1 mouse cellular context compared by ENCODE assay signal in genomic region chrX:73965307-73965706, GRCm38 (mm10).
A peak's percentile ranks its signal among the peaks of the same experiment; 100 is the strongest.
TF ChIP-seq lines count a peak whose summit lies in the region.

No protein-coding gene starts in this region.

TF ChIP-seq in MEL, 35 proteins besides CTCF, POLR2A, EP300 and RAD21:
- TF ChIP-seq SMC3 (IDR thresholded peaks at IDR 0.05; ENCODE audit: low read depth, low read length) (no peak), TCF12 (IDR thresholded peaks at IDR 0.05; ENCODE audit: low read depth, low read length) (0 out of 2 replicates have a peak, but pooled peaks have one; percentile 19), ELF1 (IDR thresholded peaks at IDR 0.05; ENCODE audit: low read depth, low read length) (no peak), GATA1 (IDR thresholded peaks at IDR 0.05; ENCODE audit: low read depth, low read length) (no peak), TBP (IDR thresholded peaks at IDR 0.05; ENCODE audit: low read depth, low read length) (no peak), MAFK (IDR thresholded peaks at IDR 0.05; ENCODE audit: borderline replicate concordance, low read depth, low read length) (no peak), MAZ (IDR thresholded peaks at IDR 0.05; ENCODE audit: low read depth, low read length) (peak; percentile 37; the same call in 1 of the 2 replicates), ETS1 (IDR thresholded peaks at IDR 0.05; ENCODE audit: low read depth, low read length) (no peak), USF2 (IDR thresholded peaks at IDR 0.05; ENCODE audit: borderline replicate concordance in 1 of 2, insufficient read depth in 1 of 2, low read depth in 1 of 2, low read length in 2 of 2) (no peak), UBTF (IDR thresholded peaks at IDR 0.05; ENCODE audit: borderline replicate concordance, insufficient read depth, low read depth, low read length) (no peak), MYC (IDR thresholded peaks at IDR 0.05; ENCODE audit: low read depth, low read length) (no peak), ZNF384 (IDR thresholded peaks at IDR 0.05; ENCODE audit: low read depth, low read length) (no peak), MEF2A (IDR thresholded peaks at IDR 0.05; ENCODE audit: extremely low read depth, insufficient replicate concordance, low read depth, low read length, poor library complexity, severe bottlenecking) (no peak), ZMIZ1 (IDR thresholded peaks at IDR 0.05; ENCODE audit: low read depth, low read length) (no peak), BHLHE40 (IDR thresholded peaks at IDR 0.05; ENCODE audit: borderline replicate concordance, low read depth, low read length) (no peak), NELFE (IDR thresholded peaks at IDR 0.05; ENCODE audit: low read depth, low read length) (no peak), MXI1 (IDR thresholded peaks at IDR 0.05; ENCODE audit: low read depth, low read length) (peak; percentile 55), MAX (IDR thresholded peaks at IDR 0.05; ENCODE audit: low read length) (no peak), USF1 (IDR thresholded peaks at IDR 0.05; ENCODE audit: low read depth, low read length) (no peak), TAL1 (IDR thresholded peaks at IDR 0.05; ENCODE audit: low read length) (no peak), NRF1 (IDR thresholded peaks at IDR 0.05; ENCODE audit: insufficient read depth, low read depth, low read length, poor library complexity, severe bottlenecking) (no peak), CHD2 (IDR thresholded peaks at IDR 0.05; ENCODE audit: low read length) (no peak), RCOR1 (IDR thresholded peaks at IDR 0.05; ENCODE audit: low read depth, low read length) (no peak), POLR2AphosphoS2 (IDR thresholded peaks at IDR 0.05; ENCODE audit: low read length) (no peak), E2F4 (IDR thresholded peaks at IDR 0.05; ENCODE audit: borderline replicate concordance, low read depth, low read length) (no peak), GABPA (IDR thresholded peaks at IDR 0.05; ENCODE audit: low read depth, low read length) (no peak), CHD1 (IDR thresholded peaks at IDR 0.05; ENCODE audit: low read depth, low read length) (no peak), SIN3A (IDR thresholded peaks at IDR 0.05; ENCODE audit: low read length) (peak; percentile 52), POLR2AphosphoS5 (IDR thresholded peaks at IDR 0.05; ENCODE audit: borderline replicate concordance, low read depth, low read length) (no peak), HCFC1 (IDR thresholded peaks at IDR 0.05; ENCODE audit: low read depth, low read length) (peak; percentile 52; the same call in 1 of the 2 replicates), KAT2A (conservative IDR thresholded peaks at IDR 0.05; ENCODE audit: low read depth, low read length) (no peak), ZKSCAN1 (IDR thresholded peaks at IDR 0.05; ENCODE audit: low read depth, low read length) (no peak), JUND (IDR thresholded peaks at IDR 0.05; ENCODE audit: low read depth, low read length) (no peak), MYB (IDR thresholded peaks at IDR 0.05; ENCODE audit: low read depth, low read length) (no peak), ZC3H11A (IDR thresholded peaks at IDR 0.05; ENCODE audit: low read depth, low read length) (no peak)
